Mouse (Mus musculus) c-Kit-positive CD71-positive TER-119-positive erythroid progenitor cells, embryonic 14.5 days (primary cell): ENCODE data around the gene Lsm7.

Source experiments
- DNase-seq: peaks from one replicate; pipeline ENCODE4 v3.0.0-alpha.2; 2013; ENCODE audit warnings: low spot score

Lsm7 gene

GRCm38 (mm10) chr10:80876028-80876427, 21.0 kb upstream of the Lsm7 start:
- peak; percentile 67 for DNase-seq

- no peak for DNase-seq
Observed at GRCm38 (mm10) chr10:80874035-80874434, 19.0 kb upstream of the Lsm7 start.

GRCm38 (mm10) chr10:80871581-80871980, 16.6 kb upstream of the Lsm7 start, which contains the start of gene Tmprss9:
Gene Tmprss9, plus strand, starts transcription at chr10:80871848.
- no peak for DNase-seq

- DNase-seq: no peak
Observed at GRCm38 (mm10) chr10:80870993-80871392, 16.0 kb upstream of the Lsm7 start.

- DNase-seq: no peak
Observed at GRCm38 (mm10) chr10:80864446-80864845, 9.4 kb upstream of the Lsm7 start.

- no peak for DNase-seq
Observed at GRCm38 (mm10) chr10:80862305-80862704, 7.3 kb upstream of the Lsm7 start.

- DNase-seq: peak; percentile 92
Observed at GRCm38 (mm10) chr10:80858350-80858935, 3.4 kb upstream of the Lsm7 start.

- DNase-seq: peak; percentile 60
Observed at GRCm38 (mm10) chr10:80857848-80858247, 2.8 kb upstream of the Lsm7 start.

GRCm38 (mm10) chr10:80857386-80857785, 2.4 kb upstream of the Lsm7 start:
- DNase-seq: no peak

- no peak for DNase-seq
Observed at GRCm38 (mm10) chr10:80856908-80857307, 1.9 kb upstream of the Lsm7 start.

GRCm38 (mm10) chr10:80856267-80856666, 1.3 kb upstream of the Lsm7 start:
- no peak for DNase-seq

- DNase-seq: no peak
Observed at GRCm38 (mm10) chr10:80855749-80856073, 702 bp upstream of the Lsm7 start.

GRCm38 (mm10) chr10:80848571-80848970, 6.4 kb downstream of the Lsm7 start:
- DNase-seq: peak; percentile 62

- DNase-seq: no peak
Observed at GRCm38 (mm10) chr10:80845732-80846131, 9.3 kb downstream of the Lsm7 start.

- DNase-seq: no peak
Observed at GRCm38 (mm10) chr10:80845055-80845693, 9.8 kb downstream of the Lsm7 start.

GRCm38 (mm10) chr10:80843931-80844547, 11.0 kb downstream of the Lsm7 start, which contains the start of gene Lingo3:
Gene Lingo3, minus strand, starts transcription at chr10:80844039.
- DNase-seq: no peak

- no peak for DNase-seq
Observed at GRCm38 (mm10) chr10:80843087-80843930, 11.7 kb downstream of the Lsm7 start.

GRCm38 (mm10) chr10:80842334-80842733, 12.7 kb downstream of the Lsm7 start:
- no peak for DNase-seq

GRCm38 (mm10) chr10:80841685-80842084, 13.3 kb downstream of the Lsm7 start:
- no peak for DNase-seq

- DNase-seq: no peak
Observed at GRCm38 (mm10) chr10:80839848-80840247, 15.2 kb downstream of the Lsm7 start.

- no peak for DNase-seq
Observed at GRCm38 (mm10) chr10:80838346-80838912, 16.6 kb downstream of the Lsm7 start.

- DNase-seq: no peak
Observed at GRCm38 (mm10) chr10:80837827-80838226, 17.2 kb downstream of the Lsm7 start.
